Mouse (Mus musculus) olfactory bulb, adult 2 months (tissue): ENCODE results near the gene Wfdc12.

Experiments
- CTCF ChIP-seq: fragments of 200-500 bp; IDR thresholded peaks from 2 replicates; pipeline ENCODE4 v1.5.1; 2012; ENCODE audit warnings: low read depth, mild to moderate bottlenecking, low read length, moderate library complexity; ENCODE audit not compliant: insufficient read depth
- POLR2A ChIP-seq: fragments of 200-500 bp; IDR thresholded peaks from 2 replicates; pipeline ENCODE4 v1.6.1; 2012; ENCODE audit warnings: mild to moderate bottlenecking, low read depth, low read length, moderate library complexity; ENCODE audit not compliant: insufficient read depth

DNA sequence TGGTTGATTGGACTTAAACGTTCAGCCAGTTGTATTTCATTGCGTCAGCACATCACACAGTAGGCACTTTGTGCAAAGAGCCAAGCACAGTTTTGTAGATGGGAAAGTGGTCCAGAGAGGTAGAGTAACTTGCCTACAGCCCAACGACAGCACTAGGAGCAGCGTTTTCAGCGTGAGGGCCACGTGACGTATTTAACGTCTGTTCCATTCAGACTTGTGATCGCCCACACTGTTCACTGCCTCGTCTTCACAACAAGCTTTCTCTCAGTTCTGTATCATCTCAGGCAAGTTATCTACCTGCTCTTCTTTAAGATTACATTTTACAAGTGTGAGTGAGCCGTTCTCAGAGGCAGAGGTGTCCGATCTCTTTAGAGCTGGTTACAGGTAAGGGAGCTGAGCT, 43.9 kb downstream of the Wfdc12 start:
- TF ChIP-seq CTCF (no peak), POLR2A (no peak)
